Mouse (Mus musculus) C3H10T1/2 (cell line): Measurements from ENCODE around the gene Mut. TPM values are rescaled to one million over a fixed set of nuclear protein-coding genes. Genes with fewer than 3 reads are reported as not detected.

Experiments used
- polyA plus RNA-seq, 2 experiments: library from polyadenylated mRNA; unstranded; fragments of >200 nt; fragmentation: generic; extraction: Trizol; gene quantifications; one replicate each; pipeline ENCODE4 v1.2.1; 2012; ENCODE audit warnings: missing spikeins in 2 of 2

Gene Mut
- 10 to 100 TPM in 1 of 2 experiments, under 1 TPM in 1; 0.76 to 10.7 TPM for polyA plus RNA-seq

GRCm38 (mm10) chr17:40934420-40935231 is at the start of gene Mut, which contains the start of gene Cenpq:
Mut (plus strand) TSS chr17:40934685.
Cenpq (minus strand) TSS chr17:40935047.

GRCm38 (mm10) chr17:40914250-40914649 is 20.2 kb upstream of the Mut start, which contains the start of gene Glyatl3:
Glyatl3 (minus strand) TSS chr17:40914350.

Other genes with a start within 250 kb of the Mut start
- not detected for gene Esp1, start 207.6 kb upstream of the Mut start, polyA plus RNA-seq
- gene Crisp2, start 127.7 kb upstream of the Mut start, polyA plus RNA-seq: not detected
- gene Rhag, start 123.6 kb upstream of the Mut start, polyA plus RNA-seq: under 1 TPM in 1 of 2 experiments, not detected in 1; 0.04 TPM
- gene 9130008F23Rik, start 54.1 kb upstream of the Mut start, polyA plus RNA-seq: 1 to 10 TPM in 1 of 2 experiments, under 1 TPM in 1; 0.50 to 1.4 TPM
- gene Glyatl3, start 20.3 kb upstream of the Mut start, polyA plus RNA-seq: not detected
- 1 to 10 TPM in 1 of 2 experiments, under 1 TPM in 1; 0.37 to 3.3 TPM for gene Cenpq, start 362 bp downstream of the Mut start, polyA plus RNA-seq